Mouse (Mus musculus) kidney, adult 9 months (tissue): Measurements from ENCODE around the gene Spib.
A peak's percentile ranks its signal among the peaks of the same experiment; 100 is the strongest.

Experiments used
- DNase-seq: peaks from one replicate; pipeline ENCODE4 v3.0.0; 2022

The Spib gene

DNA sequence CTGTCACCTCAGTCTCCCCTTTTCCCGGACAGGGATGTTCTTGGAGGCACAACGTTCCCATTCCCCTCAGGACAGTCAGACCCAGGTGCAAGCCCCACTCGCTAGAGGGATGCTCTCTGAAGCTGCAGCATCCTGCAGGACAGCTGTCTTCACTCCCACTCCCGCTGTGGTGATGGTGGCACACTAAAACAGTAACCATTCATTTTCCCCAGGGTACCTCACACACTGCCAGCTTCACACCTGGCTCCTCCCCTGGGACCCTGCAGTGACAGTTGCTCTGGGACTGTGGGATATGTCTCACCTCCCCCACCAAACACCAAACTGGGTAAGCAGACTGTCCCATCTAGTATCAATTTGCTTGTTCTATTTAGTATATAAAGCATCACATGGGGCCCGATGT, 15.9 kb upstream of the Spib start:
- no peak for DNase-seq

DNA sequence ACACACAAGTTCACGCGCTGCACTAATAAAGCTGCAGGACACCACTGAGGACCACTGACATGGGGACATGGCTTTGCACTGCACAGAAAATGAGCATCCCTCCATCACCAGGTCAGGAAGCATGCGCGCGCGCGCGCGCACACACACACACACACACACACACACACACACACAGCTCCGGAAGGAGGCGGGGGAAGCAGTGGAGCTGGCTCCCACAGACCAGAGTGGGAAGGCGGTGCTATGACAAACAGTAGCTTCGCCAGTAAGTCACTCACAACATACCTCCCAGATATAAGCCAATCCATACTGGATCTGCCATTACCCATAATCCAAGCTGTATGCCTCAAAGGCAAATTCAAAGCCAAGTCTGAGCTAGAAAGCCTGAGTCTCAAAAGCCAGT, 15.2 kb upstream of the Spib start:
- DNase-seq = no peak

DNA sequence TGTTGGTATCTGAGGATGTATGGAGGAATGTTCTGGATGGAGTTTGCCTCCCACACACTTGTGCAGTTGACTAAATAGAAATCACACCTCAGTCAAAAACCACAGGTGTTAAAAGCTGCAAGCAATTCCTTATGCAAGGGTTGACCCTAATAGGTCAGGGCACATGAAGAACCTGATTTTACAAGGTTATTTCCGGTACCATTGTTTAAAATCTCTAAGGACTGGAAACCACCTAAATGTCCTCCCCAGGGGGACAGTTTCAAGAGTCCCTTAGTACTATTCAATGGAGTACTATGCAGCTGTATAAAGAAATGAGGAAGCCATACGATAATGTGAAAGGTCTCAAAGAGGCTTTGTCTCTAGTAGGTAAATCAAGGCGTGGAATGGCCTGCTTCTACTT, 14.4 kb upstream of the Spib start:
- no peak for DNase-seq

DNA sequence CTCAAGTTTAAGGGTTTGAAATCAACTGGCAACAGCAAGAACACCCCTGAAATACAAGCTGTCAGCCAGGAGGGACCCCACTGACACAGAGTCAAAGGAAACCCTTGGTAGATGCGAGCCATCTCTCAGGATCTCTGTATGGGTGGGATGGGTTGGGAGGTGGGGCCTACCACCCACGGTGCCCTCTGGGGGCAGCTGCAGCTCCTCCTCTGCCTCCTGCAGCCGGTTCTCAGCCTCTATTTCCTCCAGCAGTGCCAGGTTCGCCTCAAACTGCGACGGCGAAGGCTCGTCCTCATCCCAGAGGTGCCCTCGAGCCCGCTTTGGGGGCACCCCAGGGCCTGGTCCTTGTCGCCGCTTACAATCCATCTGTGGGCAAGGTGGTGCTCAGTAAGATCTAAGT, 11.2 kb upstream of the Spib start:
- no peak for DNase-seq

DNA sequence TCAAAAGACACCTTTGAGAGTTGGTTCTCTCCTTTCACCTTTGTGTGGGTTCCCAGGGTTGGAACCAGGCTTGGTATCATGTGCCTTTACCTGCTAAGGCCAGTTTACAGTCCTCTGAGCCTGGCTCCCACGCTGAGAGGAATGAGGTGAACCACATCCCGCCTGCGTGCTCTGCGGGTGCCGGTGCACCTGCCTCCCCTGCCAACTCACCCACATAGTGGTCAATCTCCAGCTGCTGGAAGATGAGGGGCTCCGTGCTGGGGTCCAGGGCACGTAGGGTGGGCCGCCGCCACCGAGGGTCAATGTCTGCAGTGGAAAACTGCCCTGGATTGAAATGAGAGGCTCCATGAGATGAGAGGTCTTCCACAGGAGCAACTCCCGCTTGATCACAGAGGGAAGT, 10.7 kb upstream of the Spib start:
- DNase-seq = no peak

DNA sequence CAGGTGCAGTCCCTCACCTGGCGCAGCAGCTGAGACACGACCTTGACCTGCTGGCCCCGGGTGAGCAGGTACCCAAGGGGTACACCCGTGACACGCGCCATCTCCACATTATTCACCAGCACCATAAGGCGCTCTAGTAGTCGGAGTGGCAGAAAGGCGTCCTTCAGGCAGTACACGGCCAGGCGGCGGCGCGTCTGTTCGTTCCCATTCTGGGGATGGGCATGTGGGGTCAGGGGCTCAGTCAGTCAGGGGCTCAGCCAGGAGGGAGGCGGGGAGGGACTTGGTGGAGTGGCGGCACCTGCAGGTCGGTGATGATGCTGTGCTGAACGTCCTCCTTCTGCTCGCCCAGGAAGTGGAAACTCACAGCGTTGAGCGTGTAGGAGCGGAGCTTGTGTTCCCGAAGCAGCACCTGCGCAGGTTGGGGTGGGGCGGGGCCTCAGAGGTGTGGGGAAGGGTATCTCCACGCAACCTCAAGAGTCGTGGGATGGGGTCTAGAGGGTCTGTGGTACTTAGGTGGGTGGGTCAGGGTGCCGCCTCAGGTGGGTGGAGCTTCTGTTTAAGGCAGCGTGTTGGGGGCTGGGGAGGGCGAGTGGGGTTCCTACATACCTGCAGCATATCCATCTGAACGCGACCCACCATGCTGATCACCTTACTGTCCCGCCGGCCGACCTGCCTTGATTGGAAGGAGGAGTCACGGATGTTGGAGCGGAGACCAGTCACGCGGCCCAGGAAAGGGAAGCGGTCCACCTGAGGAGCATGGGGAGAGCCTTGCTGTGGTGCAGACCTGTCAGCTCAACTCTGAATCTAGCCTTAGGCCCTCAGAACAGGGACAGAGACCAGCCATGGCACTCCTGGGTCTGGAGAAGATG, 7.1 kb upstream of the Spib start:
- DNase-seq = no peak

DNA sequence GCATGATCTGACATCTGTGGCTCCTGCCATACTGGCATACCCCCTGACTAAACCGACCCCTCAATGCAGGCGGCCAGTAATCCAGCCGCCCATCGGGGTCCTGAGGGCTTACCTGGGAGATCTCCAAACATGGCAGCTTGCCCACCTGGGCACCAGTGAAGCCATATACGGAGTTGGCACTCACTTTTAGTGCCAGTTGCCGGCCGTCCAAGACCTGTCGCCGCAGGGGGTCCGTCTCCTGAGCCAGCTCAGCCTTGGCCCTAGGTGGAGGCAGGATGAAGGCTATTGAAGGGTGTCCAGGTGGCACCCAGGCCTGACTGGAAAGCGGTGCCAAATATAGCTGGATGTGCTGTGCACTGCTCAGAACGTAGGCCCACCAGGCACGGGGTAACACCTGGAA, 5.6 kb upstream of the Spib start:
- no peak for DNase-seq

DNA sequence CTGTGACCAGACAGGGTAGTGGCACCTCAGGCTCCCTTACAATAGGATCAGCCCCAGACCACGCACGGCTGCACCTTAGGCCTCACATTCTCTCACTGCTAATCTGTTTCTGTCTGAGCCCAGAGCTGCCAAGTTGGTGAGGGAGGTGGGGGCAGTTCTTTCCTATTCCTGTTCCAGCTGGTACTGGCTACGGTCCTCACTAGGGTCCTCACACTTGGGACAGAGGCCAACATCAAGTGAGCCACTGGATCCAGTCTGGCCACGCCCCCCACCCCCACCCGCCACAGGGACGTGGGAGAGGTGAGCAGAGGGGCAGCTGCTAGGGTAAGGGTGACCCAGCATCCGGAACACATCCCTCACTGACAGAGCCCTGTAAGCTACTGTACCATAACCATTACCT, 5.1 kb upstream of the Spib start:
- no peak for DNase-seq

DNA sequence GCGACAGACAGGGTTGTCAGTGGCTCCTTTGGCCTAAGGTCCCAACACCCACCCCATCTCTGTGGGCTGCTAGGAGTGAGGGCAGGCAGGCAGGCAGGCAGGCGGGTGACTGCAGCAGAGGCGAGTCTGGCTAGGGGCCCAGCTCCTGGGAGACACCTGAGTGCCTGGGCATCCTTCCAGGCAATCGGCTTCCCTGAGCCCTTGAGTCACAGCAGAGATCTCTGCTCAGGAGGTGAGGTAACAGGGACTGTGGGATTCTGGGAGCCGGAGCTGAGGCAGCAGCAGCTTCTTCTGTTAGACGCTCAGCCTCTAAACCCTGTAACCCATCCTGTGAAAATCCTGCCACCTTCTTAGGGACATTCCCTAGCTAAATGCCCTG, 4.7 kb upstream of the Spib start:
- peak; percentile 39 for DNase-seq

DNA sequence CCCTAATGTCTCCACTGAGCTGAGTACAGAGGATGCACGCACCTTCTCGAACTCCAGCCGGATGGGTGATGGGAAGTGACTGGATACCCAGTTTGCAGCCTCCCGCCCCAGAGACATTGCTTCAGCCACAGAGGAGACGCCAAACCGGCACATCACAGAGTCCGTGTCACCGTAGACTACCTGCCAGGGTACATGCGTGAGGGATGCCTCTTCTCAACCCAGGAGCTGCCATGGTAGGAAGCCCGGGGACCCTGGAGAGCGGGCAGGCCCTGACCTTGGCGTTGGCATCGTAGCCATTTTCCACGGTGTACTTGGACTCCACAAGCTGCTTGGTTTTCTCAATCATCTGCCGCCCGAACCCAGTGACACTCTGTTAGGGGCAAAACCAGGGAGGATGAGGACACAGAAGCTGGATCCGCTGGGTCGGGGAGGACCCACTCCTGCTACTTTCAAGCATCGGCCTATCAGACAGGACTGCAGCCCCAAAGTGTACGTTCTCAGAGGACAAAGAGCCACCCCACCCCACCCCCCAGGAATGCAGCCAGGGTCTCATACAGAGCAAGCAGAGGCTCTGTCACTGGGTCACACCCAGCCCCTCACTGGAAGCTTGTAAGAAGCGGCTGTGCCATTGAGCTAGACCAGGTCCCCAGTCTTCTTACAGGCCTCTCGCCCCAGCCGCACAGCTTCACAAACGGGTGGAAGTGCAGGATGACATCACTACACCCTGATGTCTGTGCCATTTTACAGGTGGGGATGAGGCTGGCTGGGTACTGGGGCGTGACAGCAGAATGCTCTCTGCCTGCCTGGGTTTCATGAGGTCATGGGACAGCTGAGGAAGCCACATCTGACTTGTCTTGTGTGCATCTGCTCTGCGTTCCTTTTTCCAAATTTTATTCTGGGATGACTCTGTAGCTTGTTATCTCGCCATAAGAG, 4.1 kb upstream of the Spib start:
- no peak for DNase-seq

DNA sequence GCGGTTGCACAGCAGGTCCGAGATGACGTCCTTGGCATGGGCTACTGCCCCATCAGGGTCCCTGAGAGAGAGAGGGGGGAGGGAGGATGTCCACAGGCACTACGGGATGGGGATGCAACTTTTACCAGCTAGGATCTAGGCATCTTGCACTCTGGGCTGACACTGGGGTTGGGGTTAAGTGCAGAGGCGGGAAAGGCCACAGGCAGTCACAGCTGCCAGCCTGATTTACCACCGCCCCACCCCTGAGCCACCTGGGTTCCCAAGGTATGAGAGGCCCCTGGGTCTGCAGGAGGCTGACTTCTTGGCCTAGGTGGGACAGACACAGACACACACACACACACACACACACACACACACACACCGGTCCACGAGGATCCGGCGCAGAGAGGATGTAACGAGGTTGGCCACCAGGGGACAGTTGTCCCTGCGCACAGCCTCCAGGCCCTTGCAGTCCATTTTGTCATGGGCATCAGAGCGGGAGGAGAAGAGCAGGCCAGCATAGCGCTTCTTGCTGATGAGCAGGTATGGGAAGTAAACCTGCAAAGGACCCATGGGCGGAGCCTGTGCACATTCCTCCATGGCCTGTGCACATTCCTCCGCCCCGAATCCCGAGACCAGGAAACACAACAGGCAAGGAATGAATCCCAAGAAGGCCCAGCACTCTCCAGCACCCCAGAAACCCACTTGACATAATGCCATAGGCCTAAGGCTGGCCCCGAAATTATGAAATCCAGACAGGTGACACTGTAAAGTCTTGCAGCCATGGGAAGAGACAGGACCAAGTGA, 3.0 kb upstream of the Spib start:
- DNase-seq = no peak

DNA sequence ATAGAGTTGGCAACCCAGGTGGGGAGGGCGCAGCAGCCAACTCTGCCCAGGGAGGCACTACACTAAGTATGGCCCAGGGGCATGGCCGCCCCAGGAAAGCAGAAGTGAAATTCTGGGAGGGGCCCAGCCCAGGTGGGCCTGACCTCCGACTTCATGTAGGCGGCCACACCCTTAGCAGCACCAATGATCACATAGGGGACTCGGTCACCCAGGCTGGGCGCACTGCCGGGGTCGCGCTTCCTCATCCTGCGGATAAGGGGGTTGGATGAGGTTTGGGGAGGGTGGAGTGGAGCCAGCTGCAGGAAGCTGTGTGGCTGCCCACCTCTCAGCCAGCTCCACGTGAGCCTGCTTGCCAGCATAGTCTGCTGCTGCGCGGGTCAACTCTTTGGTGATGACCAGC, 2.4 kb upstream of the Spib start:
- no peak for DNase-seq

DNA sequence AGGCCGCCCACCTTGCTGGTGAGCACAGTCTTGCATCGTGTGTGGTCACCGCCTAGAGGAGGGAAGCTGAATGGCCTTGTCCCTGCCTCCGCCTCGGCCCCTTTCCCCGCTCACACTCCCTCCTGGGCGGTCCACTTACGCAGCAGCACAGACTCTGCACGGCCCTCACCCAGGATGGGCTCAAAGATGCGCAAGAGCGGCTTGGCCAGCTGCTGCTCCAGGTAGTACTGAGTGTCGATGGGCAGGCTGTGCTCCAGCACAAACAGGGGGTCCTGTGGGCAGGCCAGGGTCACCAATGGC, 1.8 kb upstream of the Spib start:
- DNase-seq = no peak

DNA sequence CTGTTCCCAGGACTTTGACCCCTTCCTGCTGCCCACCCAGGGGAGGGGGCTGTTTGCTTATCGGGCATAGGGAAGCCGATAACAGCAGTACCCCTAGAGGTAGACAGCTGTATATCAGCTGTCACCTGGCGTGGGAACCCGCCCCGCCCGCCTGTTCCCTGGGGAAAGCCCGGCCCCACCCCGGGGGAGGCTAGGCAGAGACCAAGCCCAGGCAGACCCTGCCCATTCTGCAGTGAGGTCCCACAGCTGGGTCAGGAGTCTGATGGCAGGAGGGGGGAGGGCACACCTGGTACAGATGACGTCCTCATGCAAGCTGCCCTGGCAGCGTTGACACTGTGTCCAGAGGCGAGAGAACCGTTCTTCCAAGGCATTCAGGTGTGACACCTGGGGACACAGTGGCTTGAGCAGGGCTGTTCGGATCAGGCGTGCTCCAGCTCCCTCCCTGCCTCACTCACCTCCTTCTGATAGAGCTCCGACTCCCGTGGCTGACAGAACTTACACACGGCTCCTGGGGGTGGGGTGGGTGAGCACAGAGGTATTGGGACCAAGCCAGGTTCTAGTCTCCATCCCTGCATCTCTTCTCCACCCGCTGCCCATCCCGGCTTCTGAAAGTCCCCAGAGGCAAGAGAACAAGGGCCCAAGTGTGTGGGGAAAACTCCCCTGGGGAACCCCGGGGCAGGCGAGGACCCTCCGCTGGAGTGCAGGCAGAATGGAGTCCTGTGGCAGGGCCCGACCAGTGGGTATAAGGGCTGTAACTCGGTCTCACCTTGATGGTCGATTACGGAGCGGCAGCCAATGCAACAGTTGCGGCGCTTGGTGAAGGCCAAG, 1.3 kb upstream of the Spib start:
- no peak for DNase-seq

DNA sequence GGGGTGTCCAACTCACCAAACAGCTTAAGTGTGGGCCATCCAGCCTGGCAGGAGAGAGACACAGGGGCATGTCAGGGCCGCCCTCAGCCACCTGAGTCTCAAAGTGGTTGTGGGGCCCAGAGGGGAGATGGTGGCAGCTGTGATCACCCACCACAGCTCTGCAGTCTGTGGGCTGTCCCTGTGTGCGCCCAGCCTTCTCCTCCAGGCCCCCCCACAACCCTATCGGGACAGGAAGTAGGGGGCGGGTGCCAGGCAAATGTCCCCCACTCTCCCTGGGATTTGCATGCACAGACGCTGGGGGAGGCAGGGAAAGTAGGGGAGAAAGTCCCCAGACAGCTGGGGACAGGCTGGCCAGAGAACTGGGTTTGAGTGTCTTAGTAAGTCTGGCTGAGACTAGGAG, 664 bp downstream of the Spib start:
- no peak for DNase-seq

DNA sequence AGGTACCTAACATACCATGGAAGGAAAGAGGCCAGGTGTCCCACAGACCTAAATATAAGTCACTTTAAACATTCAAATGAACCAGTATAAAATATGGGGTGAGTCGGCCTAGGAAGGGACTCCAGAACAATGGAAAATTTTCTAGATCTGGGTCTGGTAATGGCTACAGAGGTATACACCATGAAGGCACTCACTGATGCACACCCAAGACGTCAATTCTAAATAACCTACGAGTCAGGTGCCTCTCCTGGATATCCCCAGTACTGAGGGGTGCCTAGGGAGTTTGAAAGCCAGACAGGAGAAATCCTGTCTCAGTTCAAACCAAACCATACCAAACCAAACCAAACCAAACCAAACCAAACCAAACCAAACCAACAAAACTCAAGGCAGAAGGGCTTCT, 1.4 kb downstream of the Spib start:
- no peak for DNase-seq

DNA sequence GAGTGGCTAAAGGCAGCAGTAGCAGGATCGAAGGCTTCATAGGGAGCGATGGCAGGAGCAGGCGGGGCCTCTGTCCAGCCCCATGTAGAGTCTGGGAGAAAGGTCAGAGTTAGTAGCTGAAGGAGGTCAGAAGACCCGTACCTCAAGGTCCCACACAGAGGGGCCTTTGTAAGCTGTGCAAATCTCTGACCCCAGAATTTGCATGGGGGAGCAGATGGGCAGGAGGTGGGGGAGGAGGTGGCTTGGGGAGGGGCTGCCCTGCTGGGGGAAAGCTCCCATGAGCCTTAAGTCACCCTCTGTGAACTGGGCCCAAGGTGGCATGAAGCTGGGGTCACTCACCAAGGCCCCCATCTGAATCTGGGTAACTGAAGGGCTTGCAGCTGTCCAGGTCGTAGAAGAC, 2.4 kb downstream of the Spib start:
- no peak for DNase-seq

DNA sequence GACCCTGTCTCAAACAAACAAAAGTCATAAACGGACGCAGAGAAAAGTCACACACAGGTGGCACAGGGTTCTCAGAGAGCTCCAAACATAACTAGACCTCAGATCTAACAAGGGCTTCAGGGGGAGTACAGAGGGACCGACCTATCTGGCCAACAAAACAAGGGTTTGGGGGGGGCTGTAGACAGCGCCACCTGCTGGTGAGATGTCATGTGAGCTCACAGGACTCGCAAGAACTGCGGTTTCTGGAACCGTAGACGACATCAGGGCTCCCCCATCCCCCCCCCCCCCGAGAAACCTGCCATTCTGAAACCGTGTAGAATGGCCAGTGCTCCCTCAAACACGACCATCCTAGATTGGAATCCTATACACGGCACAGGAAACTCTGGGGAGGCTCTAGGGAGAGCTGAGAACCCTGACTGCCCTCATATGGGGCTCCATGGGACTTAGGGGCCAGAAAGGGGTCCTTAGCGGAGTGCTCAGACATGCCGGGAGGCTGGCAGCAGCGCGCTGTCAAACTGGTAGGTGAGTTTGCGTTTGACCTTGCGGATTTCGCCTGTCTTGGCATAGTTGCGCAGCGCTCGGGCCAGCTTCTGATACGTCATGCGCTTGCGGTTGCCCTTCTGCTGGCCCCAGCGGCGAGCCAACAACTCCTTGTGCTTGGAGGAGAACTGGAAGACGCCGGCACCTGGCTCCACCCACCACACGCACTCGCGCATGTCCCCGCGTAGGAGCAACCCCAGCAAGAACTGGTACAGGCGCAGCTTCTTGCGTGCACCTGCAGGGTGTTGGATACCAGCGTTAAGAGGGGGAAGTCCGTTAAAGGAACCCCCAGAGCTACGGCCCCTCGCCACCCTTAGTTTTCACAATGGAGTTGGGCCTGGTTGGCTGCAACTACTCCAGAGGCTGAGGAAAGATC, 4.1 kb downstream of the Spib start:
- DNase-seq = peak; percentile 87

DNA sequence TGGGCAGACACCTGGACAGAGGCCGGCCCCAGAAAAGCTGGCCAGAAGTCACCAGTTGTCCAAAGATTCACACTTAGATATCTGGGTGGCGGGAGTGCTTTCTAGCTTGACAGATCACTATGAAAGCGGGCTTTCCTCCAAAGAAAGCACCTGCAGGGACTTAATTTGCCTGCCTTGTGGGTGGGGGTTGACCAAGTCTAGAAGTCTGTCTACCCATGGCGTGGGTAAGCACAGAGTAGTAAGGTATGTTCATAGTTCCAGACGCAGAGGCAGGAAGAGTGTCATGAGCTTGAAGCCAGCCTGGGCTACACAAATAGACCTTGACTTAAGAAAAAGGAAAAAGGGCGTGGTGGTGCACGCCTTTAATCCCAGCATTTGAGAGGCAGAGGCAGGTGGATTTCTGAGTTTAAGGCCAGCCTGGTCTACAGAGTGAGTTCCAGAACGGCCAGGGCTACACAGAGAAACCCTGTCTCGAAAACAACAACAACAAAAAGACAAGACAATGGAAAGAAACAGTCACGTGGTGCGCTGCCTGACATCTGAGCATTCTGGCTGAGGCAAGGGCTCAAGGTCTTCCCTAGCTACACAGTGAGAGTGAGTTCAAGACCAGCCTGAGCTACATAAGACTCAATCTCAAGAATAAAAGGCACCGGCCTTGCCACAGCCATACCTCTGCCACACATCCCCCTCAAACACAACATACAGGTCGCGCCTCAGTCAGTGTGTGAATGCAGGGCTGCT, 5.3 kb downstream of the Spib start:
- DNase-seq = no peak

DNA sequence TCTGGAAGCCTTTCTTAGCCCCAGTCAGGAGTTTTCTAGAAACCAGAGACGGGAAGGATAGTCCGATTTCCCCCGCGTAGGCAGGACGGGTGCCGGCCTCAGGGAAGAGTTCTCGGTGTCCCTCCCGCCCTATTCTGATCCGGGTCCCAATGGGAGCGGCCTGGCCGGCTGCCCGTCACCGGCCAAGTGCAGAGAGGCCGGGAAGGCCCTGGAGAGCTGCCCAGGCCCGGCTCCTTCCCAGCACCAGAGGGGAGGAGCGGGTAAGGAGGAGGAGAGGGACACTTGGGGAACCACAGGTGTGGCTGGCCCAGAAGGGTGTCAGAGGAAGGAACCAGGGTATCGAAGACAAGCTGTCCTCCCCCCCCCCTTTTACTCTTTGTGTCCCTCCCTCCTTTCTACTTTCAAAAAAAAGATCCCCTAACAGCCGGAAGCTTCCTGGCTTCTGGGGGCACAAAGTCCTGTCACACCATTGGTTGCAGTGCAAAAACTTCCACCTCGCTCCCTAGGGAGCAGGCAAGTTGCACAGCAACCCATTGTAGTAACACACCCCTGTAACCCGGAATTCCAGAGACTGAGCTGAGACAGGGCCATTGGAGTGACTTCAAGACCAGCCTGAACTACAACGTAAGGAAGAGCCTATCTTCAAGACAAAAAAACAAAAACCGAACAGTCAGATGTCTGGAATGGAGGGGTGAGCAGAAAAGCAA, 6.6 kb downstream of the Spib start:
- DNase-seq = peak; percentile 93
